Mouse (Mus musculus): Measurements from ENCODE around the gene Olfr1160. TPM values are rescaled to one million over a fixed set of nuclear protein-coding genes. Genes with fewer than 3 reads are reported as not detected.

Olfr1160 gene
- not detected for total RNA-seq (2023)

GRCm38 (mm10) chr2:88007515-88008318, at the start of gene Olfr1160:
Gene Olfr1160, minus strand, starts transcription at chr2:88008268.

GRCm38 (mm10) chr2:88051029-88051428, 43.0 kb upstream of the Olfr1160 start, which contains the start of gene Olfr1162:
Gene Olfr1162, minus strand, starts transcription at chr2:88051129.

GRCm38 (mm10) chr2:88037599-88037998, 29.5 kb upstream of the Olfr1160 start, which contains the start of gene Olfr73:
Gene Olfr73, minus strand, starts transcription at chr2:88037699.

GRCm38 (mm10) chr2:88022474-88022873, 14.4 kb upstream of the Olfr1160 start, which contains the start of gene Olfr1161:
Gene Olfr1161, plus strand, starts transcription at chr2:88022774.

GRCm38 (mm10) chr2:87989813-87990212, 18.3 kb downstream of the Olfr1160 start, which contains the start of gene Olfr1158:
Gene Olfr1158, plus strand, starts transcription at chr2:87990113.

GRCm38 (mm10) chr2:87974563-87974962, 33.5 kb downstream of the Olfr1160 start, which contains the start of gene Olfr74:
Gene Olfr74, minus strand, starts transcription at chr2:87974663.

GRCm38 (mm10) chr2:87968199-87968598, 39.9 kb downstream of the Olfr1160 start, which contains the start of gene Olfr1157:
Gene Olfr1157, minus strand, starts transcription at chr2:87968299.

GRCm38 (mm10) chr2:87953000-87953399, 55.1 kb downstream of the Olfr1160 start, which contains the start of gene Olfr1156:
Gene Olfr1156, minus strand, starts transcription at chr2:87953100.

Other genes starting within 250 kb of the Olfr1160 start
- gene Olfr152, start 228.8 kb downstream of the Olfr1160 start, total RNA-seq (2023), result not detected
- not detected for gene Olfr1143, start 207.7 kb downstream of the Olfr1160 start, total RNA-seq (2023)
- gene Olfr1145, start 198.4 kb downstream of the Olfr1160 start, total RNA-seq (2023), result not detected
- not detected for gene Olfr1148, start 177.7 kb downstream of the Olfr1160 start, total RNA-seq (2023)
- not detected for gene Olfr1150-ps1, start 164.3 kb downstream of the Olfr1160 start, total RNA-seq (2023)
- gene Olfr1151, start 152.4 kb downstream of the Olfr1160 start, total RNA-seq (2023), result not detected
- gene Olfr1152, start 141.8 kb downstream of the Olfr1160 start, total RNA-seq (2023), result not detected
- not detected for gene Olfr1153, start 113.3 kb downstream of the Olfr1160 start, total RNA-seq (2023)
- not detected for gene Olfr1154, start 103.1 kb downstream of the Olfr1160 start, total RNA-seq (2023)
- not detected for gene Olfr1155, start 63.1 kb downstream of the Olfr1160 start, total RNA-seq (2023)
- gene Olfr1156, start 55.2 kb downstream of the Olfr1160 start, total RNA-seq (2023), result not detected
- gene Olfr1157, start 40.0 kb downstream of the Olfr1160 start, total RNA-seq (2023), result not detected
- gene Olfr74, start 33.6 kb downstream of the Olfr1160 start, total RNA-seq (2023), result not detected
- not detected for gene Olfr1158, start 18.2 kb downstream of the Olfr1160 start, total RNA-seq (2023)
- not detected for gene Olfr1161, start 14.5 kb upstream of the Olfr1160 start, total RNA-seq (2023)
- gene Olfr73, start 29.4 kb upstream of the Olfr1160 start, total RNA-seq (2023), result not detected
- not detected for gene Olfr1162, start 42.9 kb upstream of the Olfr1160 start, total RNA-seq (2023)
- not detected for gene Olfr1163, start 63.6 kb upstream of the Olfr1160 start, total RNA-seq (2023)
- not detected for gene Olfr1164, start 85.7 kb upstream of the Olfr1160 start, total RNA-seq (2023)
- not detected for gene Olfr1166, start 120.0 kb upstream of the Olfr1160 start, total RNA-seq (2023)
- not detected for gene Olfr1167, start 146.9 kb upstream of the Olfr1160 start, total RNA-seq (2023)
- not detected for gene Olfr1168, start 173.6 kb upstream of the Olfr1160 start, total RNA-seq (2023)
- not detected for gene Olfr1170, start 220.1 kb upstream of the Olfr1160 start, total RNA-seq (2023)